Mouse (Mus musculus) embryonic facial prominence, embryonic 15.5 days (tissue): ENCODE measurements around the gene BC030499. TPM values are rescaled to one million over a fixed set of nuclear protein-coding genes. Genes with fewer than 3 reads are reported as not detected.
"Not testable (repeated sequence)": the region's sequence is repeated elsewhere in the genome, so short reads cannot be mapped to it uniquely, and the experiment has no call there.

ENCODE experiments used
- ATAC-seq: fragments of 200-750 bp; cut with Nextera tagmentation; 2 replicates; pipeline ENCODE4 v1.8.0; 2017; ENCODE audit warnings: low read depth, moderate TSS enrichment; ENCODE audit not compliant: insufficient number of reproducible peaks, low FRiP score, low TSS enrichment
- H3K27ac ChIP-seq: fragments of 300-500 bp; sonication (generic); replicated peaks from 2 replicates; pipeline ENCODE4 v1.5.1; 2015; ENCODE audit warnings: mild to moderate bottlenecking, inconsistent platforms
- H3K27me3 ChIP-seq: fragments of 300-500 bp; sonication (generic); 2 replicates; pipeline ENCODE4 v1.6.1; 2015; ENCODE audit warnings: inconsistent platforms
- H3K36me3 ChIP-seq: fragments of 300-500 bp; sonication (generic); 2 replicates; pipeline ENCODE4 v1.6.1; 2015; ENCODE audit warnings: mild to moderate bottlenecking, inconsistent platforms
- H3K4me1 ChIP-seq: fragments of 300-500 bp; sonication (generic); 2 replicates; pipeline ENCODE4 v1.6.1; 2015; ENCODE audit warnings: inconsistent platforms
- H3K4me2 ChIP-seq: fragments of 300-500 bp; sonication (generic); replicated peaks from 2 replicates; pipeline ENCODE4 v1.6.1; 2015; ENCODE audit warnings: mild to moderate bottlenecking, inconsistent platforms
- H3K4me3 ChIP-seq: fragments of 300-500 bp; sonication (generic); replicated peaks from 2 replicates; pipeline ENCODE4 v1.5.1; 2015; ENCODE audit warnings: mild to moderate bottlenecking, inconsistent platforms
- H3K9ac ChIP-seq: fragments of 300-500 bp; sonication (generic); 2 replicates; pipeline ENCODE4 v1.6.1; 2015; ENCODE audit warnings: inconsistent platforms
- H3K9me3 ChIP-seq: fragments of 300-500 bp; sonication (generic); replicated peaks from 2 replicates; pipeline ENCODE4 v1.6.1; 2016; ENCODE audit warnings: inconsistent platforms
- WGBS: fragments of 180-500 bp; shearing (Covaris S2); methylation state at CpG from one replicate; pipeline ENCODE4 v1.1.7; 2015; 5-methylcytosine and 5-hydroxymethylcytosine counted together
- polyA plus RNA-seq: library from polyadenylated mRNA; unstranded; fragments of >200 nt; fragmentation: Nextera tagmentation; extraction: Ambion mirVana; gene quantifications from 2 replicates; pipeline ENCODE4 v1.2.1, GENCODE M21; 2015

Gene BC030499
- polyA plus RNA-seq, 1 experiment from 2014 or later: 0.29 TPM

- H3K36me3 ChIP-seq: peaks cover 64% of the 10 kb centered on the region
- no peak overlapping the region for H3K9ac ChIP-seq
- H3K9me3 ChIP-seq: no peaks in the 10 kb centered on the region
- H3K4me2 ChIP-seq: no peak overlapping the region
- no peaks in the 10 kb centered on the region for H3K27me3 ChIP-seq
- peaks cover 9% of the 10 kb centered on the region; the same call in 1 of the 2 replicates for H3K4me1 ChIP-seq
- WGBS: 93% methylated on average over 6 of the region's 6 CpGs
- no peak overlapping the region for H3K4me3 ChIP-seq
- ATAC-seq: no peak
- no peak overlapping the region for H3K27ac ChIP-seq
These were observed 25.1 kb upstream of the BC030499 start for GRCm38 (mm10) chr11:78265571-78265970.

GRCm38 (mm10) chr11:78271986-78272385 is 18.7 kb upstream of the BC030499 start:
- H3K27me3 ChIP-seq: no peaks in the 10 kb centered on the region
- no peak overlapping the region for H3K27ac ChIP-seq
- ATAC-seq: no peak
- H3K4me3 ChIP-seq: no peak overlapping the region
- H3K9ac ChIP-seq: no peak overlapping the region
- H3K9me3 ChIP-seq: no peaks in the 10 kb centered on the region
- 88% methylated on average over 13 of the region's 13 CpGs for WGBS
- H3K36me3 ChIP-seq: peaks cover 92% of the 10 kb centered on the region
- no peak overlapping the region for H3K4me2 ChIP-seq
- H3K4me1 ChIP-seq: no peaks in the 10 kb centered on the region

GRCm38 (mm10) chr11:78275596-78275995 is 15.0 kb upstream of the BC030499 start:
- Histone ChIP-seq H3K9ac (no peak overlapping the region), H3K36me3 (peaks cover 97% of the 10 kb centered on the region), H3K27me3 (no peaks in the 10 kb centered on the region), H3K9me3 (no peaks in the 10 kb centered on the region), H3K4me3 (no peak overlapping the region), H3K27ac (no peak overlapping the region), H3K4me2 (no peak overlapping the region), H3K4me1 (no peaks in the 10 kb centered on the region)
- WGBS: 97% methylated on average over 1 of the region's 1 CpGs
- no peak for ATAC-seq

GRCm38 (mm10) chr11:78276169-78276568 is 14.5 kb upstream of the BC030499 start:
- H3K9me3 ChIP-seq, H3K4me1 ChIP-seq, H3K27ac ChIP-seq, H3K4me2 ChIP-seq, H3K9ac ChIP-seq, H3K4me3 ChIP-seq, ATAC-seq, H3K27me3 ChIP-seq: not testable (repeated sequence)
- H3K36me3 ChIP-seq: peaks cover 98% of the 10 kb centered on the region
- 93% methylated on average over 4 of the region's 4 CpGs for WGBS

- Histone ChIP-seq H3K4me1 (no peaks in the 10 kb centered on the region), H3K9me3 (no peaks in the 10 kb centered on the region), H3K9ac (no peak overlapping the region), H3K4me2 (no peak overlapping the region), H3K27me3 (no peaks in the 10 kb centered on the region), H3K4me3 (no peak overlapping the region), H3K36me3 (peaks cover 94% of the 10 kb centered on the region), H3K27ac (no peak overlapping the region)
- 88% methylated on average over 7 of the region's 7 CpGs for WGBS
- no peak for ATAC-seq
These were observed 11.8 kb upstream of the BC030499 start for GRCm38 (mm10) chr11:78278853-78279252.

GRCm38 (mm10) chr11:78279586-78279985 is 11.1 kb upstream of the BC030499 start:
- Histone ChIP-seq H3K4me3 (no peak overlapping the region), H3K4me1 (no peaks in the 10 kb centered on the region), H3K4me2 (no peak overlapping the region), H3K27ac (no peak overlapping the region), H3K9ac (no peak overlapping the region), H3K9me3 (no peaks in the 10 kb centered on the region), H3K27me3 (no peaks in the 10 kb centered on the region), H3K36me3 (peaks cover 93% of the 10 kb centered on the region)
- 88% methylated on average over 4 of the region's 4 CpGs for WGBS
- ATAC-seq: no peak

GRCm38 (mm10) chr11:78289146-78289763 is 1.4 kb upstream of the BC030499 start:
- Histone ChIP-seq H3K27me3 (no peaks in the 10 kb centered on the region), H3K36me3 (peaks cover 83% of the 10 kb centered on the region), H3K9me3 (no peaks in the 10 kb centered on the region), H3K4me2 (no peak overlapping the region), H3K4me3 (no peak overlapping the region), H3K27ac (no peak overlapping the region), H3K4me1 (no peaks in the 10 kb centered on the region), H3K9ac (no peak overlapping the region)
- ATAC-seq: no peak
- 93% methylated on average over 7 of the region's 7 CpGs for WGBS

- WGBS: 90% methylated on average over 6 of the region's 6 CpGs
- Histone ChIP-seq H3K36me3 (peaks cover 33% of the 10 kb centered on the region), H3K27me3 (no peaks in the 10 kb centered on the region), H3K4me2 (no peak overlapping the region), H3K4me3 (no peak overlapping the region), H3K4me1 (no peaks in the 10 kb centered on the region), H3K27ac (no peak overlapping the region), H3K9me3 (no peaks in the 10 kb centered on the region), H3K9ac (no peak overlapping the region)
- ATAC-seq: no peak
These were observed 3.9 kb downstream of the BC030499 start for GRCm38 (mm10) chr11:78294585-78294984.

GRCm38 (mm10) chr11:78300917-78301316 is 10.3 kb downstream of the BC030499 start:
- peak overlapping the region; percentile 53 for H3K9ac ChIP-seq
- no peaks in the 10 kb centered on the region for H3K27me3 ChIP-seq
- peaks cover 19% of the 10 kb centered on the region for H3K36me3 ChIP-seq
- H3K4me3 ChIP-seq: peak overlapping the region; percentile 60
- H3K9me3 ChIP-seq: no peaks in the 10 kb centered on the region
- peak overlapping the region; percentile 80 for H3K4me2 ChIP-seq
- no peak for ATAC-seq
- WGBS: 58% methylated on average over 7 of the region's 7 CpGs
- H3K4me1 ChIP-seq: peaks cover 15% of the 10 kb centered on the region
- peak overlapping the region; percentile 58; the same call in 1 of the 2 replicates for H3K27ac ChIP-seq

- peak within 1 kb of the TSS; percentile 80 for H3K4me2 ChIP-seq
- no peaks in the 10 kb centered on the region for H3K27me3 ChIP-seq
- WGBS: under 1% methylated on average over 49 of the region's 49 CpGs
- H3K4me1 ChIP-seq: peaks cover 15% of the 10 kb centered on the region
- peaks cover 19% of the 10 kb centered on the region for H3K36me3 ChIP-seq
- ATAC-seq: peak; percentile 99
- H3K27ac ChIP-seq: peak within 1 kb of the TSS; percentile 58; the same call in 1 of the 2 replicates
- peak within 1 kb of the TSS; percentile 60 for H3K4me3 ChIP-seq
- H3K9ac ChIP-seq: peak within 1 kb of the TSS; percentile 53
- no peaks in the 10 kb centered on the region for H3K9me3 ChIP-seq
These were observed 10.9 kb downstream of the BC030499 start, which contains the start of gene Spag5 for GRCm38 (mm10) chr11:78301357-78302084. Gene Spag5, plus strand, starts transcription at chr11:78301529.

- H3K9me3 ChIP-seq: no peaks in the 10 kb centered on the region
- no peak overlapping the region for H3K27ac ChIP-seq
- no peak overlapping the region for H3K4me3 ChIP-seq
- H3K4me2 ChIP-seq: no peak overlapping the region
- no peaks in the 10 kb centered on the region for H3K27me3 ChIP-seq
- H3K4me1 ChIP-seq: peaks cover 15% of the 10 kb centered on the region
- 88% methylated on average over 4 of the region's 4 CpGs for WGBS
- ATAC-seq: no peak
- no peak overlapping the region for H3K9ac ChIP-seq
- H3K36me3 ChIP-seq: peaks cover 44% of the 10 kb centered on the region
These were observed 14.6 kb downstream of the BC030499 start for GRCm38 (mm10) chr11:78305272-78305671.
